Comparison of ENCODE assay signal across 1 mouse cellular context in genomic region chr15:89127364-89127940, GRCm38 (mm10).
TF ChIP-seq lines count a peak whose summit lies in the region.

No protein-coding gene starts in this region.

TF ChIP-seq in CH12.LX, 34 proteins besides CTCF, POLR2A, EP300 and RAD21 (continued from another document):
- TF ChIP-seq SMC3 (IDR thresholded peaks at IDR 0.05; ENCODE audit: low read depth, low read length) (no peak), NELFE (IDR thresholded peaks at IDR 0.05; ENCODE audit: low read depth, low read length) (no peak), CHD2 (IDR thresholded peaks at IDR 0.05; ENCODE audit: low read length) (no peak), NRF1 (IDR thresholded peaks at IDR 0.05; ENCODE audit: low read depth, low read length) (no peak), JUN (IDR thresholded peaks at IDR 0.05; ENCODE audit: insufficient read depth, low read depth, low read length) (no peak), POLR2AphosphoS2 (IDR thresholded peaks at IDR 0.05; ENCODE audit: low read depth, low read length) (no peak), ZNF384 (IDR thresholded peaks at IDR 0.05; ENCODE audit: low read depth, low read length) (no peak), JUND (conservative IDR thresholded peaks at IDR 0.05; ENCODE audit: low read depth, low read length) (no peak), RCOR1 (conservative IDR thresholded peaks at IDR 0.05; ENCODE audit: low read depth, low read length) (no peak), MXI1 (IDR thresholded peaks at IDR 0.05; ENCODE audit: low read depth, low read length) (no peak), MEF2A (IDR thresholded peaks at IDR 0.05; ENCODE audit: borderline replicate concordance, low read depth, low read length) (no peak), ETS1 (conservative IDR thresholded peaks at IDR 0.05; ENCODE audit: low read depth, low read length) (no peak), SIN3A (IDR thresholded peaks at IDR 0.05; ENCODE audit: low read length) (no peak)
